Mouse (Mus musculus) retina, adult 2 months (tissue): ENCODE data around the gene Carmil1.
A peak's percentile ranks its signal among the peaks of the same experiment; 100 is the strongest.

Experiments used
- DNase-seq: peaks from one replicate; pipeline ENCODE4 v3.0.0-alpha.2; 2012; ENCODE audit warnings: low read depth, low spot score

Carmil1 gene

GRCm38 (mm10) chr13:24104016-24104415, 176.6 kb downstream of the Carmil1 start:
- DNase-seq: no peak

DNA sequence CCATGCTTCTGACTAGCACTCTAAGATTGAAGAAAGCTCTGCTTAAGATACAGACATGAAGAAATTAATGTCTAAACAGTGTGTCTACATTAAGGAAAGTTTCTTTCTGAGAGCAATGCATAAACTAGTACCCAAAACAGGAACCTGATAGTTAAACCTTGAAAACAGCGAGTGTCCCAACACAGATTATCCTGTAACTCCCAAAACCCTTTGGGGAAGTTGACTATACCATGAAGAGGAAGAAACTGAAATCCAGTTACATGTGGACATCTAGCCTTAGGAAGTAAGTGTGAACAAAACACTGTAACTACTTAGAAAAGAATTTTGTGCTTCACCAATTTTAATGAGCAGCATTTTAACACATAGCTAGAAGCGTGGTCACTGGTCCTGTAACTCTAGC, 177.4 kb downstream of the Carmil1 start:
- DNase-seq: no peak

DNA sequence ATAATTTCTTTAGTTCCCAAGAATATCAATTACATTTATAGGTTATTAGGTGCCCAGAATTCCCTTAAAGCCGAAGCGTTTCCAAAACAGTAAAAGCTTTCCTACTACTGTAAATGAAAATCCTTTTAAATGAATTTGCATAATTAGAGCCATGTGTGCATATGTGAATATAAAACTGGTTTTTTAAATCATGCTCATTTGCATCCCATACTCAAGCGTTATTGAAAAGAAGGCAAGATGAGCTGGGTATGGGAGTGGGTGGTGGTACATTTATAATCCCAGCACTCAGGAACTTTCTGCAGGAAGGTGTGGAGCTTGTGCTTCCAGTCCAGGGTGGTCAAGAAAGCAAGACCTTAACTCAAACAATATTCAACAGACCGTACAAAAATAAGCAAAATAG, 178.3 kb downstream of the Carmil1 start:
- no peak for DNase-seq

GRCm38 (mm10) chr13:24101157-24102130, 179.2 kb downstream of the Carmil1 start:
- no peak for DNase-seq

- no peak for DNase-seq
Observed at GRCm38 (mm10) chr13:24100516-24101094, 180.0 kb downstream of the Carmil1 start.

- no peak for DNase-seq
Observed at GRCm38 (mm10) chr13:24096573-24096972, 184.0 kb downstream of the Carmil1 start.

DNA sequence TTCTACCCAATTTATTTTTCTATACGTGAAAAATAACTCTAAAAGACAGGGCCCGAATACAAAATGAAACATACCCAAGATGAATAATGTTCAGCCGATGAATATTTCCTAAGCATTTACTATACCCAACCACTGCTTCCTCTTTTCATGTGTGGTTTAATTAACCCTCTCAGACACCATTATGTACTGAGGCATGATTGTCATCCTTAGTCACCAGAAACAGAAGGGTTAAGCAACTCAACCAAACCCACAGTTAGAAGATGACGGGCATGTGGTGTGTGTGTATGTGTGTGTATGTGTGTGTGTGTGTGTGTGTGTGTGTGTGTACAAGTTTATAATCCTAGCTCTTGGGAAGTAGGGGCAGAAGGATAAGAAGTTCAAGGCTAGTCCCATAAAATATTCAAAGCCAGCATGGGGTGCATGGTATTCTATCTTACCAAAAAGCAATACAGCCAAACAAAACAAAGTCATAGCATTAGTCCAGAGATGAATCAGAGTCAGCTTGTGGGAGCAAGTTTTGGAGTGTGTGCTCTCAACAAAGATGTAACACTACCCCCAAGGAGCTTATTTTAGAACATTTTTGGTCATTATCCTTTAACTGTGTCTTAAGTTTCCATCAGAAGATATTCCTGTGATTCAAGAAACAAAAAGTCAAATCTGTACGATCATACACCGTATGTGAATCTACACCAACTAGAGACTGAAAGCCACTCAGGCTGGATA, 185.6 kb downstream of the Carmil1 start:
- no peak for DNase-seq

- DNase-seq: no peak
Observed at GRCm38 (mm10) chr13:24093108-24093507, 187.5 kb downstream of the Carmil1 start.

DNA sequence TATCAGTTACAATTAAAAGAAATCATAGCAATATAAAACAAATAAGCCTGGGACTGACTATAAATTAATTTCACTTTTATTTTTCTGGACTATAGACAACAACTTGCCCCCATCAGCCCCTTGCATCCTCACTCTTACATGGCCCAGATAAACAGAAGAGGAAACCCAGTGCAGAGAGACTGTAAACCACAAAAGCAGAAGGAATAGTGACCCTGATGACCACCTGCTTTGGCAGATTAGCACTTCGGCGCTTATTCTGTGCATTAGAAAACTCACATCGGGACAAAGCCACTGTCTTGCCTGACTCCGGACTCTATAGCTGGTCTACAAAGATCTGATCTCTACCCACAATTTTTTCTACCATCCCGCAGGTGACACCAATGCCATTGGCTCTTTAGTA, 188.5 kb downstream of the Carmil1 start:
- no peak for DNase-seq

DNA sequence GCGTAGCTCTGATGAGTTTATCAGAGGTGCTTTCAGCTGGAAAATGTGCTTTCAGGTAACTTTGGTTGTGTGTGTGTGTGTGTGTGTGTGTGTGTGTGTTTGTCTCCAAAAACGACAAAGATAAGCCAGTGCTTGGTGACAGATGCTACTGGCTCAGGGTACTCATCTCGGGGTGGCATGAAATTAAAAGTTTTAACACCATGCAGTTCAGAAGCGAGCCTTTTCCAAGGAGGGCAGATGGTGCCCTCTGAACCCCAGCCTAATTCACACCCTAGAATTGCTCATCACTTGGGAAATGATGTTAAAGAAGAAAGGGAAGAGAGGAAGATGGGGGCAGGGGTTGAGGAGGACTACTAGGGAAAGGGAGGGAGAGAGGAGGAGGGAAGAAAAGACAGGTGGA, 198.4 kb downstream of the Carmil1 start:
- DNase-seq: no peak

DNA sequence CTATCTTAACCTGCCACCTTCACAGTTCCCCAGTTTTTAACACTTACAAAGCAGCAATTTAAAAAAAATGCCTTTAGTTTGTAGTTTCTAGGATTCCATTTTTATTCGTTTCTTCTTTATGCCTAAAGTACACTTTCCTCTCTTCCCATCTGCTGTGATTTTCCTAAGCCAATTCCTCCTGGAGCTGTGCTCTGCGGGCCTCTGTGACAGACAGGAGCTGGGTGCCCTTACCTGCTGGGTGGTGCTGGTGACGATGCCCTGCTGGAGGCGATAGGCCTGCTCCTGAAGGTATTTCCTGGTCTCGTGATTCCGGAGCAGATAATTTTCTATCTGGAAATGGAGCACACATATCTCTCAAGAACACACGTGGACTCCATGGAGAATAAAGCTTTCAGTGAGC, 198.9 kb downstream of the Carmil1 start:
- no peak for DNase-seq

- DNase-seq: no peak
Observed at GRCm38 (mm10) chr13:24072588-24072987, 208.0 kb downstream of the Carmil1 start.

DNA sequence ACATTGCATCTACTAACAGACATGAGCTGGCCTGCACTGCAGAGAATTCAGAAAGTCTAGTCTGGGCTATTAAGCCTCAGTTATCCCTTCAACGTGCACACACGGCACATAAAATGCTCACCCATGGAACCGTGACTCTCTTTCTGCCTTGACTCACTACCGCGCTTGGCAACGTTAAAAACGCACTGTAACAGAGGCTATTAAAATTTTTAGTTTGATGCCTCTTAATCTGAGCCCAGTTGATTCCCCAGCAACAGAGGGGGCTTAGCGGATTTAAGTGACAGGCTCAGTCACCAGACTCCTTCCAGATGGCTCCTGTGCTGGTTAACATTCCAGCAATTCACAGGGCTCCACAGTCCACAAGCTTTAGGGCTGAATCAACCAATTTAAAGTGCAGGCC, 213.0 kb downstream of the Carmil1 start:
- DNase-seq: peak; percentile 32

DNA sequence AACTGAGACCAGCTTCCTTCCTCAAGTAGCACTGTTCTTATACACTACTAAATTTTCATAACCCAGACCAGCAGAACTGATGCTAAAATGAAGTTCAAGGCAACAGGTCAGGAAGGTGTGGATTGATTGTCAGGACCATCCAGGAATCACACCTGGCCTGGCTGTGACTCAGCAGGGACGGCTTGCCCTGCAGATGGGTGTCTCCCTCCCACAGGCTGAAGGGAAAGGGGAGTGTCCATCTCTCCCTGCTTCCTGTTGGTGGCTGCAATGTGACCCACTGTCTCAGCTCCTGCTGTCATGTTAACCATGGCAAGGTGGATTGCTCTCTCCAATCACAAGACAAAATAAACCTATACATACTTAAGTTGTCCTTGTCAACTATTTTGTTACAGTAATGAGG, 215.1 kb downstream of the Carmil1 start:
- DNase-seq: no peak

DNA sequence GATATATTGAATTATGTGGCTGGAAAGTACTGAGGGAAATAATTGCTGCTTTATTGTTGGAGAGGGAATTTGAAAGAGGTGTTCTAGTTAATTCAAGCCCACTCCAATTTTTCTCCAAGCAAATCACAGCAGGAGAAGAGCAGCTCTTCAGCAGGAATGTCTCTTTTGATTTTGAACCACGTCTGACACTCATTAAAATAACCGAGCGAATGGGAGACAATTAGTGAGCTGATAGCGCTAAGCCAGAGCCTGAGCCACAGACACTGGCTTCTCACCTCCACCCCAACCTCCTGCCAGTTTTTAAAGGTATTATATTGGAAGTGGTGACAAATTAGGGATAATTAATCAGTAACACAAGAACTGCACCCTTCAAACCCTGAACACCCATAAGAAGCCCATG, 217.8 kb downstream of the Carmil1 start:
- no peak for DNase-seq

GRCm38 (mm10) chr13:24055072-24055869, 225.3 kb downstream of the Carmil1 start:
- DNase-seq: no peak

DNA sequence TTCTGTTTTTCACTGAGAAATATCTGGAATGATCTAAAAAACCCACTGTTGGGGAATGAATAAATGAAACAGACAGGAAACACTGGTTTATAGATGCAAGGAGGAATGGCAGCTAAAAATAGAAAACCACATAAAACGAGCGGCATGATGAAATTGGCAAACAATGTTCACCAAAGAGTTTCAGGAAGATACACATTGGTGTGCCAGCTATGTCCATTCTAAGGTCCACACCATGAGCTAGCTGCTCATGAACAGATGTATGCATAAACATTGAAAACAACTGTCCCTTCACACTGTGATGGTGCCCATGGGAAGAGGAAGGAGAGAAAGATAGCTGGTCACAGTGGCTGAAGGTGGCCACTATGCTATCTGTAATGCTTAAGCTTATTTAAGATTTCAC, 229.1 kb downstream of the Carmil1 start:
- DNase-seq: no peak

- no peak for DNase-seq
Observed at GRCm38 (mm10) chr13:24050330-24050729, 230.3 kb downstream of the Carmil1 start.

- DNase-seq: peak; percentile 30
Observed at GRCm38 (mm10) chr13:24049267-24050034, 231.1 kb downstream of the Carmil1 start.

DNA sequence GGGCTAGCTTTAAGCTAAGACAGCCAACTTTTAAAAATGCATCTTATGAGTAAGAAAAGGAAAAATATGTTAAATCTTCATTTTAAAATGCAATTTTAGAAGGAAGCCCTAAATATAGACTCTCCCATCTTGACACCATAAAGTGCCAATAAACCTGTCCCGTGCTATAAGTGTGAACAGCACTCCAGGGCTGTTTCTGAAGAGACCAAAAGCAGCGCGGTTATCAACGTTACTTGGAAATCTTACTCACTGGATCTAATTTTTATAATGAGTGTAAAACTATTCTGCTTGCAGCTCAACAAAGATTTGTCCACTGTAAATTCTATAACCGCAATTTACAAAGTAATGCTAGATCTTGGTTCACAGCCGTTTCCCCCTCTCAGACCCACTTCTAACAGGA, 232.0 kb downstream of the Carmil1 start:
- no peak for DNase-seq

DNA sequence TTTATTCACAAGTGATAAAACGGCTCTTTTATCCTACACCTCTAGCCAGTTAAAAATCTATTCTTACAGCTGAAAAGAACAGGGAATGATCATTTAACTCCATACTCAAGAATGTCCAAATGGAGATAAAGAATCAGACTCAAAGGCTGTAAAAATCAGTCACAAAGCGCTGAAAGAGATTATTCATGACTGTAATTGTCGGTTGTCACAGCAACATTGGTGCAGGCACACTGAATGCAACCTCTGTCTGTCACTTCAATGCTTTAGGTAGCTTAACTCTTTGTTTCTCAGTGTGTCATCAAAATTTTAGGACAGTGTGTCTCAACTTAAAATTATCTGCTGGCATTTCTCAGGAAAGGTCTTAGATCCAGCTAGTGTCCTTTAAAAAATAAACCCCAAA, 235.3 kb downstream of the Carmil1 start:
- DNase-seq: no peak
